8 mouse cellular contexts compared by ENCODE assay signal in genomic region chr11:96826481-96826880, GRCm38 (mm10). TPM values are rescaled to one million over a fixed set of nuclear protein-coding genes. Genes with fewer than 3 reads are reported as not detected.
DNase-seq lines count a peak whose midpoint lies in the region; ATAC-seq and TF ChIP-seq lines count a peak whose summit lies in the region.

No protein-coding gene starts in this region.

- H3K4me3 ChIP-seq in ES-Bruce4 (ENCODE audit: low read depth, low read length) = no peak overlapping the region
- H3K4me3 ChIP-seq in embryonic facial prominence, embryonic 12.5 days = 0 out of 2 replicates have a peak overlapping the region, but pooled peaks have one; percentile 2
- H3K4me3 ChIP-seq in hindbrain, embryonic 10.5 days = peak overlapping the region; percentile 26
- H3K4me3 ChIP-seq in limb, embryonic 12.5 days (replicated peaks) = peak overlapping the region; percentile 16; the same call in 1 of the 2 replicates
- no peak overlapping the region; the same call in 1 of the 2 replicates for H3K4me3 ChIP-seq in stomach, embryonic 15.5 days (replicated peaks)

- peak overlapping the region; percentile 12; the same call in 1 of the 2 replicates for H3K9ac ChIP-seq in ES-Bruce4 (ENCODE audit: low read depth, poor library complexity, severe bottlenecking)
- no peak overlapping the region; the same call in 1 of the 2 replicates for H3K9ac ChIP-seq in embryonic facial prominence, embryonic 12.5 days
- peak overlapping the region; percentile 53; the same call in 1 of the 2 replicates for H3K9ac ChIP-seq in limb, embryonic 12.5 days (replicated peaks)
- H3K9ac ChIP-seq in stomach, embryonic 15.5 days = no peak overlapping the region

- no peak for DNase-seq in hindbrain, embryonic 10.5 days (ENCODE audit: low spot score)
- DNase-seq in right cerebral cortex, postnatal 14 days = no peak
- no peak for DNase-seq in left cerebral cortex, adult 8-10 months (ENCODE audit: low spot score in 2 of 2)
- no peak for DNase-seq in cerebellum, postnatal 36 days

- 83% methylated on average over 2 of the region's 2 CpGs for WGBS in embryonic facial prominence, embryonic 12.5 days
- WGBS in hindbrain, embryonic 10.5 days = 72% methylated on average over 2 of the region's 2 CpGs
- WGBS in limb, embryonic 12.5 days = 69% methylated on average over 2 of the region's 2 CpGs
- WGBS in stomach, embryonic 15.5 days = 52% methylated on average over 2 of the region's 2 CpGs

- TF ChIP-seq POLR2A in ES-Bruce4 (IDR thresholded peaks at IDR 0.05; ENCODE audit: insufficient read depth, low read length) = no peak

- no peaks in the 10 kb centered on the region for H3K27me3 ChIP-seq in ES-Bruce4 (ENCODE audit: control insufficient read depth, insufficient read depth, low read length, poor library complexity, severe bottlenecking)
- H3K27me3 ChIP-seq in embryonic facial prominence, embryonic 12.5 days = no peaks in the 10 kb centered on the region
- no peaks in the 10 kb centered on the region for H3K27me3 ChIP-seq in hindbrain, embryonic 10.5 days (ENCODE audit: insufficient read depth, poor library complexity, severe bottlenecking)
- H3K27me3 ChIP-seq in limb, embryonic 12.5 days = no peaks in the 10 kb centered on the region
- H3K27me3 ChIP-seq in stomach, embryonic 15.5 days (replicated peaks) = no peaks in the 10 kb centered on the region

- no peak for TF ChIP-seq EP300 in ES-Bruce4 (IDR thresholded peaks at IDR 0.05; ENCODE audit: insufficient read depth, low read depth, low read length)

- TF ChIP-seq CTCF in ES-Bruce4 (IDR thresholded peaks at IDR 0.05; ENCODE audit: low read depth, low read length) = no peak

- no peak for ATAC-seq in embryonic facial prominence, embryonic 12.5 days (ENCODE audit: insufficient number of reproducible peaks, insufficient read depth, low FRiP score, low TSS enrichment)
- no peak for ATAC-seq in limb, embryonic 12.5 days (ENCODE audit: insufficient number of reproducible peaks, insufficient read depth, low FRiP score, low TSS enrichment, low read depth)
- no peak for ATAC-seq in stomach, embryonic 15.5 days (ENCODE audit: insufficient read depth, low FRiP score, low read depth)

- no peaks in the 10 kb centered on the region for H3K9me3 ChIP-seq in ES-Bruce4 (replicated peaks; ENCODE audit: control insufficient read depth, insufficient read depth, low read length, poor library complexity, severe bottlenecking)
- H3K9me3 ChIP-seq in embryonic facial prominence, embryonic 12.5 days = no peaks in the 10 kb centered on the region
- H3K9me3 ChIP-seq in hindbrain, embryonic 10.5 days = no peaks in the 10 kb centered on the region
- no peaks in the 10 kb centered on the region for H3K9me3 ChIP-seq in limb, embryonic 12.5 days
- H3K9me3 ChIP-seq in stomach, embryonic 15.5 days = no peaks in the 10 kb centered on the region

- peaks cover 29% of the 10 kb centered on the region for H3K36me3 ChIP-seq in ES-Bruce4 (ENCODE audit: control insufficient read depth, insufficient read depth, low read length, poor library complexity, severe bottlenecking)
- H3K36me3 ChIP-seq in embryonic facial prominence, embryonic 12.5 days = peaks cover 26% of the 10 kb centered on the region
- H3K36me3 ChIP-seq in hindbrain, embryonic 10.5 days = peaks cover 54% of the 10 kb centered on the region
- H3K36me3 ChIP-seq in limb, embryonic 12.5 days = peaks cover 34% of the 10 kb centered on the region
- peaks cover 19% of the 10 kb centered on the region for H3K36me3 ChIP-seq in stomach, embryonic 15.5 days

- H3K4me1 ChIP-seq in ES-Bruce4 (ENCODE audit: control insufficient read depth, insufficient read depth, low read length) = peaks cover 2% of the 10 kb centered on the region
- peaks cover 65% of the 10 kb centered on the region for H3K4me1 ChIP-seq in embryonic facial prominence, embryonic 12.5 days
- H3K4me1 ChIP-seq in hindbrain, embryonic 10.5 days (replicated peaks) = peaks cover 78% of the 10 kb centered on the region
- peaks cover 66% of the 10 kb centered on the region for H3K4me1 ChIP-seq in limb, embryonic 12.5 days (replicated peaks)
- H3K4me1 ChIP-seq in stomach, embryonic 15.5 days = peaks cover 61% of the 10 kb centered on the region

- H3K4me2 ChIP-seq in embryonic facial prominence, embryonic 12.5 days (replicated peaks) = peak overlapping the region; percentile 31
- H3K4me2 ChIP-seq in limb, embryonic 12.5 days = peak overlapping the region; percentile 38
- peak overlapping the region; percentile 41 for H3K4me2 ChIP-seq in stomach, embryonic 15.5 days

- peak overlapping the region; percentile 21 for H3K27ac ChIP-seq in ES-Bruce4 (ENCODE audit: insufficient read depth, low read length)
- no peak overlapping the region for H3K27ac ChIP-seq in embryonic facial prominence, embryonic 12.5 days
- 0 out of 2 replicates have a peak overlapping the region, but pooled peaks have one; percentile 23 for H3K27ac ChIP-seq in hindbrain, embryonic 10.5 days
- H3K27ac ChIP-seq in limb, embryonic 12.5 days = no peak overlapping the region
- H3K27ac ChIP-seq in stomach, embryonic 15.5 days = peak overlapping the region; percentile 44

RNA-seq across cellular contexts. Expression of gene Nfe2l1, which starts 3.3 kb away (rescaled TPM):
- 181 and 194 TPM in 2 replicates for polyA plus RNA-seq in ES-Bruce4 (2011; ENCODE audit: insufficient read depth, insufficient read length, low read depth, missing spikeins)
- 72.6 and 75.8 TPM in 2 replicates for polyA plus RNA-seq in embryonic facial prominence, embryonic 12.5 days (2016; fragmentation: Nextera tagmentation; extraction: Ambion mirVana)
- 65.7 and 71.8 TPM in 2 replicates for polyA plus RNA-seq in hindbrain, embryonic 10.5 days (2016; fragmentation: Nextera tagmentation; extraction: Ambion mirVana)
- 66.3 and 70.1 TPM in 2 replicates for polyA plus RNA-seq in limb, embryonic 12.5 days (2016; fragmentation: Nextera tagmentation; extraction: Ambion mirVana)
- 52.6 and 54.1 TPM in 2 replicates for polyA plus RNA-seq in stomach, embryonic 15.5 days (2015; fragmentation: Nextera tagmentation; extraction: Ambion mirVana)
- total RNA-seq in left cerebral cortex, adult 8-10 months (2022) = 100 to 1,000 TPM; 301 to 348 (median 321) TPM

RNA-seq across cellular contexts. Expression of gene Copz2, which starts 23.2 kb away (rescaled TPM):
- polyA plus RNA-seq in ES-Bruce4 (2011; ENCODE audit: insufficient read depth, insufficient read length, low read depth, missing spikeins) = 23.9 and 26.2 TPM in 2 replicates
- polyA plus RNA-seq in embryonic facial prominence, embryonic 12.5 days (2016; fragmentation: Nextera tagmentation; extraction: Ambion mirVana) = 88.9 and 94.3 TPM in 2 replicates
- polyA plus RNA-seq in hindbrain, embryonic 10.5 days (2016; fragmentation: Nextera tagmentation; extraction: Ambion mirVana) = 42.9 and 44.2 TPM in 2 replicates
- 78.1 and 88.3 TPM in 2 replicates for polyA plus RNA-seq in limb, embryonic 12.5 days (2016; fragmentation: Nextera tagmentation; extraction: Ambion mirVana)
- 124 and 125 TPM in 2 replicates for polyA plus RNA-seq in stomach, embryonic 15.5 days (2015; fragmentation: Nextera tagmentation; extraction: Ambion mirVana)
- total RNA-seq in left cerebral cortex, adult 8-10 months (2022) = 10 to 100 TPM in 1 of 4 experiments, 1 to 10 TPM in 3; 6.4 to 10.7 (median 6.8) TPM

RNA-seq across cellular contexts. Expression of gene Cbx1, which starts 37.6 kb away (rescaled TPM):
- polyA plus RNA-seq in ES-Bruce4 (2011; ENCODE audit: insufficient read depth, insufficient read length, low read depth, missing spikeins) = 201 and 202 TPM in 2 replicates
- 160 and 169 TPM in 2 replicates for polyA plus RNA-seq in embryonic facial prominence, embryonic 12.5 days (2016; fragmentation: Nextera tagmentation; extraction: Ambion mirVana)
- polyA plus RNA-seq in hindbrain, embryonic 10.5 days (2016; fragmentation: Nextera tagmentation; extraction: Ambion mirVana) = 158 and 198 TPM in 2 replicates
- 184 and 189 TPM in 2 replicates for polyA plus RNA-seq in limb, embryonic 12.5 days (2016; fragmentation: Nextera tagmentation; extraction: Ambion mirVana)
- polyA plus RNA-seq in stomach, embryonic 15.5 days (2015; fragmentation: Nextera tagmentation; extraction: Ambion mirVana) = 99.1 and 99.2 TPM in 2 replicates
- total RNA-seq in left cerebral cortex, adult 8-10 months (2022) = 10 to 100 TPM; 36.5 to 43.3 (median 38.9) TPM

RNA-seq across cellular contexts. Expression of gene Snx11, which starts 49.1 kb away (rescaled TPM):
- 27.3 and 31.1 TPM in 2 replicates for polyA plus RNA-seq in ES-Bruce4 (2011; ENCODE audit: insufficient read depth, insufficient read length, low read depth, missing spikeins)
- 27.6 and 28.5 TPM in 2 replicates for polyA plus RNA-seq in embryonic facial prominence, embryonic 12.5 days (2016; fragmentation: Nextera tagmentation; extraction: Ambion mirVana)
- 28.0 and 30.4 TPM in 2 replicates for polyA plus RNA-seq in hindbrain, embryonic 10.5 days (2016; fragmentation: Nextera tagmentation; extraction: Ambion mirVana)
- 21.1 and 21.2 TPM in 2 replicates for polyA plus RNA-seq in limb, embryonic 12.5 days (2016; fragmentation: Nextera tagmentation; extraction: Ambion mirVana)
- 16.5 and 17.4 TPM in 2 replicates for polyA plus RNA-seq in stomach, embryonic 15.5 days (2015; fragmentation: Nextera tagmentation; extraction: Ambion mirVana)
- total RNA-seq in left cerebral cortex, adult 8-10 months (2022) = 10 to 100 TPM; 38.4 to 49.2 (median 44.4) TPM

Comparison
In these comparisons a context has a peak if more than half of its experiments do, and no peak if none do; other contexts are left out.
1. H3K27ac ChIP-seq: peak in ES-Bruce4 (single experiment), hindbrain, embryonic 10.5 days (single experiment) and stomach, embryonic 15.5 days (single experiment); none in embryonic facial prominence, embryonic 12.5 days (single experiment) and limb, embryonic 12.5 days (single experiment).
2. H3K4me3 ChIP-seq: peak in embryonic facial prominence, embryonic 12.5 days (single experiment), hindbrain, embryonic 10.5 days (single experiment) and limb, embryonic 12.5 days (single experiment); none in ES-Bruce4 (single experiment) and stomach, embryonic 15.5 days (single experiment).
3. H3K9ac ChIP-seq: peak in ES-Bruce4 (single experiment) and limb, embryonic 12.5 days (single experiment); none in embryonic facial prominence, embryonic 12.5 days (single experiment) and stomach, embryonic 15.5 days (single experiment).
4. Peak in every context shown above with its lines, with median percentiles within 50 percentile points of each other: H3K4me2 ChIP-seq.